Mouse (Mus musculus): ENCODE results near the gene Tpp1.

The Tpp1 gene

GRCm38 (mm10) chr7:105728701-105729428 is 23.2 kb downstream of the Tpp1 start:
- no peak for DNase-seq (ENCODE audit: low spot score in 2 of 2)

GRCm38 (mm10) chr7:105726980-105727325 is 25.1 kb downstream of the Tpp1 start:
- DNase-seq (ENCODE audit: low spot score in 2 of 2) = no peak

GRCm38 (mm10) chr7:105726144-105726979 is 25.7 kb downstream of the Tpp1 start:
- DNase-seq (ENCODE audit: low spot score in 2 of 2) = no peak

- DNase-seq (ENCODE audit: low spot score in 2 of 2) = no peak
These were observed 30.1 kb downstream of the Tpp1 start for GRCm38 (mm10) chr7:105721916-105722315.

GRCm38 (mm10) chr7:105715366-105715765 is 36.7 kb downstream of the Tpp1 start:
- no peak for DNase-seq (ENCODE audit: low spot score in 2 of 2)

GRCm38 (mm10) chr7:105708733-105709132 is 43.3 kb downstream of the Tpp1 start:
- no peak for DNase-seq (ENCODE audit: low spot score in 2 of 2)

GRCm38 (mm10) chr7:105703816-105704215 is 48.2 kb downstream of the Tpp1 start:
- DNase-seq (ENCODE audit: low spot score in 2 of 2) = no peak

- DNase-seq (ENCODE audit: low spot score in 2 of 2) = no peak
These were observed 48.9 kb downstream of the Tpp1 start for GRCm38 (mm10) chr7:105703184-105703583.

Data from urinary bladder, adult 18-20 months (tissue).